Mouse (Mus musculus) limb, embryonic 13.5 days (tissue): ENCODE data around the gene Herc3. TPM values are rescaled to one million over a fixed set of nuclear protein-coding genes. Genes with fewer than 3 reads are reported as not detected.
A peak's percentile ranks its signal among the peaks of the same experiment; 100 is the strongest.

Source experiments
- ATAC-seq: fragments of 200-750 bp; cut with Nextera tagmentation; 2 replicates; pipeline ENCODE4 v1.8.0; 2017; ENCODE audit warnings: low read depth, moderate number of reproducible peaks, moderate TSS enrichment; ENCODE audit not compliant: low FRiP score
- H3K27ac ChIP-seq: fragments of 300-500 bp; sonication (generic); 2 replicates; pipeline ENCODE4 v1.5.1; 2015; ENCODE audit warnings: inconsistent platforms, mild to moderate bottlenecking, moderate library complexity
- H3K27me3 ChIP-seq: fragments of 300-500 bp; sonication (generic); 2 replicates; pipeline ENCODE4 v1.6.1; 2015; ENCODE audit warnings: mild to moderate bottlenecking, inconsistent platforms
- H3K36me3 ChIP-seq: fragments of 300-500 bp; sonication (generic); 2 replicates; pipeline ENCODE4 v1.6.1; 2015; ENCODE audit warnings: inconsistent platforms, mild to moderate bottlenecking, moderate library complexity
- H3K4me1 ChIP-seq: fragments of 300-500 bp; sonication (generic); 2 replicates; pipeline ENCODE4 v1.6.1; 2015; ENCODE audit warnings: inconsistent platforms
- H3K4me2 ChIP-seq: fragments of 300-500 bp; sonication (generic); replicated peaks from 2 replicates; pipeline ENCODE4 v1.6.1; 2015; ENCODE audit warnings: inconsistent platforms, mild to moderate bottlenecking, moderate library complexity
- H3K4me3 ChIP-seq: fragments of 300-500 bp; sonication (generic); 2 replicates; pipeline ENCODE4 v1.5.1; 2015; ENCODE audit warnings: moderate library complexity, mild to moderate bottlenecking, inconsistent platforms
- H3K9ac ChIP-seq: fragments of 300-500 bp; sonication (generic); 2 replicates; pipeline ENCODE4 v1.6.1; 2015; ENCODE audit warnings: mild to moderate bottlenecking, inconsistent platforms
- H3K9me3 ChIP-seq: fragments of 300-500 bp; sonication (generic); 2 replicates; pipeline ENCODE4 v1.6.1; 2016; ENCODE audit warnings: inconsistent platforms
- WGBS: fragments of 180-500 bp; shearing (Covaris S2); methylation state at CpG from one replicate; pipeline ENCODE4 v1.1.7; 2015; 5-methylcytosine and 5-hydroxymethylcytosine counted together
- polyA plus RNA-seq: library from polyadenylated mRNA; unstranded; fragments of >200 nt; fragmentation: Nextera tagmentation; extraction: Ambion mirVana; gene quantifications from 2 replicates; pipeline ENCODE4 v1.2.1, GENCODE M21; 2015

Herc3 gene
- polyA plus RNA-seq, 1 experiment from 2014 or later = 7.5 TPM

DNA sequence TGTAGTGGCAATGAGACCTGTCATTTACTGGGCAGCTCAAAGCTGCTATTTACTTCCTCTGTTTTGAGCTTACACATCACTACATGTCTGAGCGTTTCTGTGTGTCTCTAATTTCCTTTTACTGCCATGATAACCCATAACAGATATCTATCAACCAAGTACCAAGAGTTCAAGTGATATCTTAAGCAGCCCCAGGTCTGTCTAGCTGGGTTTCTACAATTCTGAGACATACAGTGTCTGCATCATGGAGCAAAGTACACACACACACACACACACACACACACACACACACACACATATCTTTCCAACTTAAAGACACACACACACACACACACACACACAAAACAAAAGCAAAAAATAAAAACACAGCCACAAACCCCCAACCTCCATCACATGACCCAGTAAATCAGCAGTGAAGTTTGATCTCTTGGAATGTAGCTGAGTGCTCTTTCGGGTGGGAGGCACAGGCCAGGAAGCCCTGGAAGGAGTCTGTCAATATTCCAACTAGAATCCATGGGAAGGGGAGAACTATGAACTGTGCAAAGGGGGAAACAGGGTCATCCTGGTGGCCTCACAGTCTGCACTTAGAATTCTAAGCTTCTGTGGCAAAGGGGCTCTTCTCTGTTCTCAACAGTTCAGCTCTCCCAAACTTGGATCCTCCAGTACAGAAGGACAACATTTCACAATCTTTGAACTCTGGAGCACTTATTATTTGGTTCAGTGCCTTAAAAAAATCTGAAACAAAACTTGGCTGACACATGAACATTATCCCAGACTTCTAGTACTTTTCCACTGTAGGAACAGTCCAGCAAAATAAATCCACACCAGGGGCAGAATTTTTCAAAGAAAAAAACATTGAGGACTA lies 120.1 kb downstream of the Herc3 start:
- H3K9ac ChIP-seq = no peak overlapping the region
- H3K27me3 ChIP-seq = no peaks in the 10 kb centered on the region
- peak; percentile 28; the same call in 1 of the 2 replicates for ATAC-seq
- 61% methylated on average over 2 of the region's 2 CpGs for WGBS
- no peaks in the 10 kb centered on the region for H3K4me1 ChIP-seq
- 0 out of 2 replicates have a peak, but pooled peaks cover 12% of the 10 kb centered on the region for H3K36me3 ChIP-seq
- no peak overlapping the region for H3K4me2 ChIP-seq
- no peaks in the 10 kb centered on the region for H3K9me3 ChIP-seq
- no peak overlapping the region for H3K27ac ChIP-seq
- H3K4me3 ChIP-seq = no peak overlapping the region

DNA sequence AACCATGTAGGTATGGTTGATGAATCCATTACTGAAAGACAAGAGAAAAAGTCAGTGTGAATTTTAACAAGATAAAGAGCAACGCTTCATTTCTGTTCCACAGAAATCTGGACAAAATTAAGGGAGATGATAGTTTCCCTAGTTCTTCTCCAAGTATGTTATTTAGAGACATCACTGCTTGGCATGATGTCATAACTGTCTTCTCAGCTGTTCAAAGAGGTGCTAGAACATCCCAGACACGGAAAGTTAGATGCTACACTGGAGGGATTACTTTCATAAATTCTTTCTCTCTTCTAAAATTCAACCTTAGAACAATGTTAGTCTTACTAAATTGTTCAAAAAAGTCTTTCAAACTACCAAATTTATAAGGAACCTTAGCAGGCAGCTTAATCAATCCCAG lies 129.3 kb downstream of the Herc3 start:
- WGBS = 87% methylated on average over 2 of the region's 2 CpGs
- ATAC-seq = no peak

DNA sequence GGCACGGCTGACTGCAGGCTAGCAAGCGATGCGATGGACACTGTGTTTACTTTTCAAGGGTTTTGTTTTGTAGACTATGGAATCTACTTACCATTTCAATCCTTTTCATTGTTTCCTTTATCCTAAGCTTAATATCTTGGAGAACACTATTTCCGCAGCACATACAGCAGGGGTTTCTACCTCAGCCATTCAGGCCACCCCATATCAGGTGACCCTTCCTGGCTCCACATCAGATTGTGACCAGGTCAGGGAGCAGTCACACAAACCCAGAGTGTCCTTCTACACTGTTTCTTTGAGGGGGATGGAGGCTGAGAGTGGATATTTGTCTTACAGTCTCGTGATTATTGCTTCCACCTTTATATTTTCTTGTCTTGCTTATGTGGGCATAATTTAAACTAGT lies 131.4 kb downstream of the Herc3 start:
- no peak overlapping the region for H3K9ac ChIP-seq
- H3K27me3 ChIP-seq = no peaks in the 10 kb centered on the region
- H3K36me3 ChIP-seq = no peaks in the 10 kb centered on the region
- WGBS = 92% methylated on average over 5 of the region's 5 CpGs
- no peak overlapping the region for H3K4me3 ChIP-seq
- H3K27ac ChIP-seq = no peak overlapping the region
- H3K4me1 ChIP-seq = peaks cover 14% of the 10 kb centered on the region
- H3K4me2 ChIP-seq = no peak overlapping the region
- H3K9me3 ChIP-seq = no peaks in the 10 kb centered on the region
- ATAC-seq = no peak

More for the DNA sequence above, 129.3 kb downstream of the Herc3 start:
- Histone ChIP-seq H3K4me2 (no peak overlapping the region), H3K4me1 (peaks cover 5% of the 10 kb centered on the region), H3K4me3 (no peak overlapping the region), H3K27me3 (no peaks in the 10 kb centered on the region), H3K9me3 (no peaks in the 10 kb centered on the region), H3K27ac (no peak overlapping the region), H3K36me3 (no peaks in the 10 kb centered on the region), H3K9ac (no peak overlapping the region)

DNA sequence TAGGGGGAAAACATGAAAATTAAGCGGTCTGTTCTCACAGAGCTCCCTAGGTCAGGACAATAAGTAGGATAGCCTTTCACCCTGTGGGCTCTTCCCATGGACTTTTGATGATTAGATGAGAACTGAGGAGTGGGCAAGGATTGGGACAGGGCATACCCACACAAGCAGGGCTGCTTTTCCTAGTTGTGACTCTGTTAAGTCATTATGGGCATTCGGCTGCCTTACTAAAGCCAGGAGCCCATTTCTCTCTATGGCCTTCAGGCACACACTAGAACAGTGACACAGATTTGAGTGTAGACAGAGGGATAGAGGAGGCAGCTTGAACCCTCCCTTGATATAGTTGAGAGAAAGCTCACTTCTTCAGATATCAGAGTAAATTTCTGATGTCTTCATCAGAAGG lies 132.8 kb downstream of the Herc3 start:
- 95% methylated on average over 2 of the region's 2 CpGs for WGBS
- no peaks in the 10 kb centered on the region for H3K9me3 ChIP-seq
- H3K27me3 ChIP-seq = no peaks in the 10 kb centered on the region
- no peak overlapping the region for H3K27ac ChIP-seq
- H3K4me3 ChIP-seq = no peak overlapping the region
- no peaks in the 10 kb centered on the region for H3K36me3 ChIP-seq
- H3K4me1 ChIP-seq = peaks cover 14% of the 10 kb centered on the region
- ATAC-seq = no peak
- H3K9ac ChIP-seq = no peak overlapping the region
- no peak overlapping the region for H3K4me2 ChIP-seq

DNA sequence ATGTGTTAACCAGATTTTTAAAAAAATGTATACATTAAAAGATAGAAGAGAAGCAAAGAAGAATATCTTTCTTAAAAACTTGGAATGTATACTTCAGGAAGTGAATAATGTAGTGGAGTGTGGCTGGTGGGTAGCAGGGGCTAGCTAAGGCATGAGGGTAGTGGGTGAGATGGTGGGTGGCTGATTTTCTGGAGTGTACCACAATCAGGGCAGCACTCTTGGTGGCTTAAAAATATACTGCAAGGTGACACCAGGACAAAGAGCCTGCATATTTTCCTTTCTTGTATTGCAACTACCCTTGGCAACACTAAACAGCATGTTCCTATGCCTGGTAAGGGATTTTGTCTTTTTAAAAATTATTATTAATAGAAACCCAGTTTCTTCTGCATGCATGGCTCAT lies 133.3 kb downstream of the Herc3 start:
- Histone ChIP-seq H3K36me3 (no peaks in the 10 kb centered on the region), H3K9me3 (no peaks in the 10 kb centered on the region), H3K4me2 (no peak overlapping the region), H3K4me3 (no peak overlapping the region), H3K9ac (no peak overlapping the region), H3K4me1 (peaks cover 14% of the 10 kb centered on the region), H3K27me3 (no peaks in the 10 kb centered on the region), H3K27ac (no peak overlapping the region)
- no peak for ATAC-seq

DNA sequence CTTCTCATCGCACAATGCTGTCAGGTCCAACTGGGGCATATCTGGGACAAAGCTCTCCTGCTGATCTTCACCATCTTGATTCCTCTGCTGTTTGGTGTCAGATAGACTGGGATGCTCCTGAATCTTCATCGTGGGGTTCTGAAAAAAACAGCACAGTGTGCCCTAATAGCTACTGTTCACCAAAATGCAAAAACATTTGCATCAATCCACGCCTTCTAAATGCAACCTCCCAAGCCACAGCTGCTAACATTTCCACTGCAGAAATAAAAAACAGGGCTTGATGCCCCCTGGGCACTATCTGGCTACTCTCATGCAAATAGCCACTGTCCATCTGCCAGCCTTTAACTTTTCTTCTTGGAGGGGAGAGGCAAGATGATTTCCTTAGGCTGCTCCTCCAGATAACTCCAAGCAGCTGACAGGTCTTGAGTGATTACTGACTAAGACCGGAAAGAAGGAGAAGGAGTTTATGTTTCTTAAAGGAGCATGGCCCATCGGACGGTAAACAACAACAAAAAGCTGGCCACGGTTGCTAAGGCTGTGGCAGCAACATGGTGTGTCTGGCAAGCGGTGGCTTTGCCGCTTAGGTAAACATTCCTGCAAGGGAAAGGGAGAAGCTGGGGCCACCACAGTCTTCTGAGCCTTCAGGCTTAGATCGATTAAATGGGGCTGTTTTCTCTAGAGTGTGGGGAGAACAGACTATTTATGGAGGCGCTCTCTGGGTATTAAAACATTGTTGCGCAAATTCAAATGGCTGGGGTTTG lies 134.0 kb downstream of the Herc3 start:
- no peak for ATAC-seq
- Histone ChIP-seq H3K27me3 (no peaks in the 10 kb centered on the region), H3K9me3 (no peaks in the 10 kb centered on the region), H3K4me2 (peak overlapping the region; percentile 45), H3K27ac (no peak overlapping the region; the same call in 1 of the 2 replicates), H3K4me1 (peaks cover 14% of the 10 kb centered on the region), H3K9ac (no peak overlapping the region), H3K36me3 (no peaks in the 10 kb centered on the region), H3K4me3 (no peak overlapping the region)
- 21% methylated on average over 12 of the region's 12 CpGs for whole genome bisulfite sequencing

DNA sequence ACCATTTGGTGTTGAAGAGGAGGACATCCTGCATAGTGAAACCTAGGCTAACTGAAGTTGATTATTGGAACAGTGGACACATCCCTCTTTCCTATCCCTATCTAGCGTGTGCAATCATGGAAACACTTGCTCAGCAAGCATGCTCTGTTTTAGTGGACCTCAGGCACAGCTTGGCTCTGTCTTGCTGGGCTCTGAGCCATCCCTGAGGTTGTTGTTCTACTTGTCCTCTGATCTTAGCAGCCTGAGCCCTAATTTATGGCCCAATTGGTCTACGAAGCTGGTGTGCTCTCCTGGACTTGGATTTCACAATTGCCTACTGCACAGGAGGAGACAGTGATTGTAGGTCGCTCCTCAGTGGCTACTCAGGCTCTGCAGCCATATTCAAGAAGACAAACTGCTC lies 137.0 kb downstream of the Herc3 start:
- no peak for ATAC-seq
- Histone ChIP-seq H3K27ac (no peak overlapping the region), H3K36me3 (no peaks in the 10 kb centered on the region), H3K4me2 (no peak overlapping the region), H3K9me3 (no peaks in the 10 kb centered on the region), H3K9ac (no peak overlapping the region), H3K4me1 (peaks cover 14% of the 10 kb centered on the region), H3K4me3 (no peak overlapping the region), H3K27me3 (no peaks in the 10 kb centered on the region)
- 67% methylated on average over 3 of the region's 3 CpGs for WGBS

Other genes with a start within 250 kb of the Herc3 start
- 53.3 and 55.3 TPM in 2 replicates for gene Abcg2, start 246.9 kb upstream of the Herc3 start, polyA plus RNA-seq
- 3.4 and 3.9 TPM in 2 replicates for gene Nap1l5, start 75.6 kb downstream of the Herc3 start, polyA plus RNA-seq
- 6.4 and 7.4 TPM in 2 replicates for gene Fam13a, start 193.1 kb downstream of the Herc3 start, polyA plus RNA-seq